Mouse (Mus musculus): ENCODE data around the gene Fndc3b.

The Fndc3b gene

DNA sequence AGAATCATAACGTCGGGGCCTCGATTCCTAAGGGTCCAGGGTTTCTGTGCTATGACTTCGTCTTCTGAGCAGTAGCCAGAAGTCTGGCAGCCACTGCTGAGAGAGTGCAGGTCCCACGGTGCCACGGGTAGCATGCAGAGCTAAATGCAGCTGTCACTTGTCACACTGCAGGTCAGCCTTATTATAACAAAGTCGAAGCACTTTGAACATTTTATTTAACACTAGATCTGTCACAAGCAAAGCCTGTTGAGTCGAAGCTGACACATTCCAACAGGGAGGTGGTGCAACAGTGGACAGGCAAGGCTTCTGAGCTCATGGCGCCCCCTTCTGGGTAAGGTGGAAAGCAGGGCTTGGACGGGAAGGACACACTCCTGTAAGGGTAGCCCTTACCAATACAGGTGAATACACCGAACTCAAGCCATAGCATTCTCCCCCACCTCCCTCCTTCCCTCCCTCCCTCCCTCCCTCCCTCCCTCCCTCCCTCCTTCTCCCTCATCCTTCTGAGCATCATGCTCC, 243.5 kb downstream of the Fndc3b start:
- in situ Hi-C loops (cut with MseI, MboI): no loop called here

DNA sequence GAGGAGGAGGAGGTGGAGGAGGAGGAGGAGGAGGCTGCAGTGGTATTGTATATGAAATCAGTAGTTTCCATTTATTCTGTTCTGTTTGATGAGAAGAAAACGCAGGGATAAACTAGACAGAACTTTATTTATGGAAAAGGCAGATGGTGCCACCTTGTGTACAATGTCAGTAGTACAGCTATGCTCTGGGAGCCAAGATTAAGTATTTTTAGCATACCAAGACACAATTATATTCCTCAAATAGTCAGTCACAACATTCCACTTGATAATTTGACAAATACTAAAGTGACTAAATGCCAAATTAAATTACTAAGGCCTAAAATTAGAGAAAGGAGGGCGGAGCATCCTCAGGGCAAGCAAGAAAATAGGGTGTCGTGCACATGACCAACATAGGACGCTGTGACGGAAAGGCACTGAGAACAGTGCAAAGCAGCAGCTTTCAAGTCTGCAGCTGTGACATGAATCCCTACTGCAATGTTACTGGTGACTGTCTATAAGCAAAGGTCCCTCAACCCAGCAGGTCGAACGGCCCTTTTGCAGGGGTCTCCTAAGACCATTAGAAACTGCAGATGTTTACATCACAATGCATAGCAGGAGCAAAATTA, 244.7 kb downstream of the Fndc3b start:
- in situ Hi-C loops (cut with MseI, MboI): no loop called here

DNA sequence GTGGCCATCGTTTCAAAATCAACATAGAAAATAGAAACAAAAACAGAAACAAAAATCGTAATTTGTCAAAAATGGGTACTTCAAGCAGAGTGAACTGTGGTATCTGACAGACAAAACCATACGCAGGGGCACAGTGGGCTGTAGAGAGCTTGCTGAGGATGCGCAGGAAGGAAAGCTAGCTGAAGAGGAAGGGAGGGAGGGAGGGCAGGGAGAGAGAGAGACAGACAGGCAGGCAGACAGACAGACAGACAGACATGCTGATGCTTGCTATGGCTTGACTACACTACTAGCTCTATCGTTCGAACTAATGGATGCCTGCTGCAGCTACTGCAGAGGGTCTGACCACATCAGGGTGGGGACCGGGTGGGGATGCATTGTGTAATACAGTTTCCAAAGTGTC, 247.7 kb downstream of the Fndc3b start:
- in situ Hi-C loops (cut with MseI, MboI): no loop called here

GRCm38 (mm10) chr3:27462934-27463333, 248.2 kb downstream of the Fndc3b start:
- in situ Hi-C loops (cut with MseI, MboI): no loop called here

GRCm38 (mm10) chr3:27462316-27462902, 248.7 kb downstream of the Fndc3b start:
- in situ Hi-C loops (cut with MseI, MboI): no loop called here

GRCm38 (mm10) chr3:27461861-27462260, 249.2 kb downstream of the Fndc3b start:
- in situ Hi-C loops (cut with MseI, MboI): no loop called here

- in situ Hi-C loops (cut with MseI, MboI): no loop called here
Measured at GRCm38 (mm10) chr3:27461037-27461436, 250.1 kb downstream of the Fndc3b start.

DNA sequence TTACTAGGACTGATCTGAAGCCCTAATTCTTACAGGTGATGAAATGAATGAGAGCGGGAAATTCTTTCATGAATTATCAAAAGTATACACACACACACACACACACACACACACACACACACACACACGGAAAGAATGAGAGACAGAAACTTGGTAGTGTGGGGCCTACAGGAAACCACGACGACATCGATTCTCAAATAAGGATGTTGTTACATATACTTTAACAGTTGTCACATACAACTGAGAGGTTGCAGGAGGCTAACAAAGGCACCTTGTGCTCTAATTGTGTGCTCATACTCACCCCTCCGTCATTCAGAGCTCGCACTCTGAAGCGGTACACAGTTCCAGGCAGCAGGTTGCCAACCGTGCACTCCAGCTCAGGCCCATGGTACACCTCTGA, 252.7 kb downstream of the Fndc3b start:
- in situ Hi-C loops (cut with MseI, MboI): no loop called here

DNA sequence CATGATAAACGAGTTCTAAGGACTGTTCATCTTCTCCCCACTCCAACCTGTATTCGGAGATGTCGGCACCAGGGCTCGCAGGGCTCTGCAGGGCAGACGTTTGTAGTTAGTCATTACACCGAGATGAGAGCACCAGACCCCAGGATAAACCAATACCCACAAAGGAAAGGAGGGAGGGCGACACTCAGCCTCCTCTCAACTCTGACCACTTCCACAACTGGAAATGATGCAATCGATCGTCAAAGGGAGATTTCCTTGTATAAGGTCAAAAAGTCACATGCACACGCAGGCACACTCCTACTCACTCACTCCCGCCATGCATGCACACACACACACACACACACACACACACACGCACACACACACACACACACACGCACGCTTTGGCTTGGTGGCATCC, 254.6 kb downstream of the Fndc3b start:
- in situ Hi-C loops (cut with MseI, MboI): no loop called here

DNA sequence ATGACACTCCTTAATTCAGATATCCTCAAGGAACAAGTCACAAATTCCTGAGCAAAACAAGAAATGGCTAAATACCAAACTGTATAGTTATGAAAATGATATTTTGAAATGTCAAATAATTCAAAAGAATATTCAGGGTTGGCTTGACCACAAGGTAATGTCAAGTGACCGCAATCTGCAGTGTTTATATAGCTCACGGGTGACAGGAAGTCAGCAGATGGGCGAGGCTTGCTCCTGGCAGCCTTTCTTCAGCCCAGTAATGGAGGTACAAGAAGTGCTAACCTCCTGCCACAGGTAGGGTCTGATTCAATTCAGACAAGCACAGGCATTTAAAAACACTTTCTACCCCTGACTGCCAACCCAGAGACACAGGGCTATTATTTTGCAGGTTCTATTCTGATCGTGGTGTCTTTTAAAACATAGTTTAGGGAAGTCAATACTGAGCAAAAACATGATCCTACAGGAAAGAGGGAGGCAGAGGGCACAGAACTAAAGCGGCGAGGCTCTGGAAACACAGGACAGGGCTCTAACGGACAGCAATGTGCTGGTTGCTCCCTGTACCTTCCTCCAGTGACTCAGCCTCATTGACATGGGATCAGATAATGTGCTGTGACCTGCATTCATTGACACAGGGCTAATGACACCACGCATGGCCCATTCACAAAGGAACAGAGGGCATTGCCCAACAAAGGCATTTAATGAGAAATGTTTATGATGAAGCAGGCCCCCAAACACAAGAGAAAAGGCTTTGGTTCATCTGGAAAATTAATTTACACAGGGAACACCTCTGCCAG, 256.5 kb downstream of the Fndc3b start:
- in situ Hi-C loops (cut with MseI, MboI): no loop called here

DNA sequence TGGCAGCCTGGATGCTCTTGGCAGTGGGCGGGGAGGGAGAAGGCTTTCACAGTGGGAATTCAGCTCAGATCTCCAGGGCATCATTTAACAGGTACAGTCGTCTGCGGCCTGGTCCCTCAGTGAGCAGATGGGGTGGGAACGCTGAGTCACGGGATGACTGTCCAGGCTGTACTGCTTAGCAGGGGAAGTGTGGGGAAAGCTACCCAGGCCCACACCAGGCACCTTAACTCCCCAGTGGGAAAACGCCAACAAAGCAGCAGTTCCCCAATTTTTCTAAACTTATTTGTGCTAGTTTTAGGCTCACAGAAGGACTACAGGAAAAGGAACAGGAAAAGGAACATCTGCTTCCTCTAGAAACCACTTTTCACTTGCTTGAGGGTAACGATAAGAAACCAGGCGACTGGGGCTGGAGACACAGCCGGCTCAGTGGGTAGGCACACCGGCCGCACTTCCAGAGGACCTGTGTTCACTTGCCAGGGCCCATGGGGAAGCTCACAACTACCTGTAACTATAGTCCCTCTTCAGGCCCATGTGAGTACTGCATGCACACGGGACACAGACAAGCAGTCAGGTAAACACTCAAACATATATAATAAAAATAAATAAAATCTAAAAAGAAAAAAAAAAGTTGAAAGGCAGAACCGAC, 257.5 kb downstream of the Fndc3b start:
- in situ Hi-C loops (cut with MseI, MboI): no loop called here

- in situ Hi-C loops (cut with MseI, MboI): no loop called here
Measured at GRCm38 (mm10) chr3:27449447-27449846, 261.7 kb downstream of the Fndc3b start.

DNA sequence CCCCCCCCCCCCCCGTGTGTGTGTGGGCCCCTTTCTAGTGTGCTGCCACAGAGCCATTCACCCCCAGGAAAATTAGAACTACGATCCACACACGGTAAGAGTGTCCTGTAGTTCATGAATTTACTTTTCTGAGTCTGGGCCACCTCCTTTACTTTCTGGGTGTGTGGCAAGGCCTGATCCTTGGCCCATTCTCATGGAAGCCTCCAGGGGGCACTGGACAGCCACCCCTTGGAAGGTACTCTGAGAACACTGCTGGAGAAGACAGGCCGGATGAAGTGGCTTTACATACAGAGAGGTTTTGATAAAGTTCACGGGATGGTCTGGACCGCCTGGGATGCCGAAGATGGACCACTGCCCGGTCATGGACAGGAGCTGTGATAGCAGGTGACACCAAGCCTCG, 262.7 kb downstream of the Fndc3b start:
- in situ Hi-C loops (cut with MseI, MboI): no loop called here

DNA sequence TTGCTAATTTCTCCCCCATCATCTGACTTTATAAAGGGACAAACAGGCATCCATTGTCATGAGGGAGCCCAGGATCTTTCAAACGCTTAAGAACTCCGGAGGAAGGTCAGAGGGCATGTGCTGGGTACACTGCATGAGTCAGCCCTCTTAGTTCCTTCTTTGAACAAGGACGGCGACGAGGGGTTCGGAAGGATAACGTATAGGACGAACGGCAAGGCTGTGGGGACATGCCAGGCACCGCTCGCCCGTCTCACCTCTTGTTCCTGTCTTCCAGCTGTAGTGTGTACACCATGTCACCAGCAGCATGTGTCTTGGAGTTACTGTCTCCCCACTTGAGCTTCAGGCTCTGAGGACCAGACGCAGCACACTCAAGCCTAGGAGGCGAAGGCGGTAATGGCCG, 271.4 kb downstream of the Fndc3b start:
- in situ Hi-C loops (cut with MseI, MboI): no loop called here

GRCm38 (mm10) chr3:27435096-27435620, 275.9 kb downstream of the Fndc3b start:
- in situ Hi-C loops (cut with MseI, MboI): no loop called here

DNA sequence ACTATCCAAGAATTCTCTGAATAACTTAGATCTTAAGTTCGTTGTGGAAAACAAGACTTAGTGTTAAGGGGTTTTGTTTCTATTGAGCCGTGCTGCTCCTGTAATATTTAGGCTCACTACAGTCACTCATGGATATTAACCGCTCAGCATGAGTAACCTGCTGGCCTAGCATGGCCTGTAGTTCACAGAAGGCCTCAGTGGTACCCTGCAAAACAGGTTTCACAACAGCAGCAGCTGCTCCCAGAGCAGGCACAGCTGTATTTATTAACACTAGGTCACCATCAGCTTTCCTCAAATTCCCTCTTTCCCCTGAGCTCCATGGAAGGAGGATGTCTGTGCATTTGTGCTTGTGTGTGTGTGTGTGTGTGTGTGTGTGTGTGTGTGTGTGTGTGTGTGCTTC, 278.1 kb downstream of the Fndc3b start:
- in situ Hi-C loops (cut with MseI, MboI): no loop called here

DNA sequence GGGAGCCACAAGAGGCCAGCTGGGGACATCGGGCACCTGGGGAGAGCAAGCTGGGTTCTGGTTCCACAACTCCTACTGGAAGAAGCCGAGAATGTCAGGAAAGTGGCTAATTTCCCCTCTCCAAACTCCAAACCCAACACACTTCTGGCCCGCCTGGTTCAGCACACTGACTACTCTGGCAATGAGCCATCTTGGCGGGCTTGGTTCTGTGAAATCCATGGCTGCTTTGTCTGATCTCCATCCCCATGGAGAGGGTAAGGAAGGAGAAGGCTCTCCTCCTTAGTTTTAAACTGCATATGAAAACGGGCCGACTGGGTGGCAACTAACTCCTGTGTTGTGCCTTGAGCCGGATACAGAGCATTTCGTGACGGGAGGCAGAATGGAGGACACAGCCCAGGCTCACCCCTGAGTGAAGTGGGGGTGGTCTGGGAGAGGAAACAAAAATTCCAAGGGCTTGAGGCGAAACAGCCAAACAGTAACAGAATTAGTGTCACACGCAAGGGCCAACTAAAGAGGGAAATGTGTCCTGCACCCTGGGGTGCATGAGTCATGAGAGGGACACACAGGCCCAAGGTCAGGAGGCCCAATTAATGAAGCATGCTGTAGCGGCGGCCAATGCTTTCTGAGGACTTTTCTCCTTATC, 280.4 kb downstream of the Fndc3b start:
- in situ Hi-C loops (cut with MseI, MboI): no loop called here

DNA sequence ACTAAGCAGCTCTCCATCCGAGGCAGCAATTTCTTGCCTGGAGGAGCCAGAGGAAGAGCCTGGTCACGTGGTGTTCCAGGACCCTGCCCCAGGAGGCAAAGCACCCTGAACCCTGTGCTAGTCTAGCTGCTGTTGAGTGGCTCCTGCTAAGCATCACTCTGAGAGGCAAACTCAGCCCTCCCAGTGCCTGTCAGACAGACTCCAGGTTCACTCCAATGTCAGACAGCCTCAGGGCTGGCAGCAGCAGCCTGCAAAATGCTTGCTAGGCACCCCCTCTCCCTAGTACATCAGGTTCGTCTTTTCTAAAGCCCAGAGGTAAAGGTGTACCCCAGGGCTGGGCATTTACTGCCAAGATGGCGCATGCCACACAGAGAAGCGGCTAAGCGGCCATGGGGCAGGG, 283.7 kb downstream of the Fndc3b start:
- in situ Hi-C loops (cut with MseI, MboI): no loop called here

- in situ Hi-C loops (cut with MseI, MboI): no loop called here
Measured at GRCm38 (mm10) chr3:27424049-27424667, 286.9 kb downstream of the Fndc3b start.

DNA sequence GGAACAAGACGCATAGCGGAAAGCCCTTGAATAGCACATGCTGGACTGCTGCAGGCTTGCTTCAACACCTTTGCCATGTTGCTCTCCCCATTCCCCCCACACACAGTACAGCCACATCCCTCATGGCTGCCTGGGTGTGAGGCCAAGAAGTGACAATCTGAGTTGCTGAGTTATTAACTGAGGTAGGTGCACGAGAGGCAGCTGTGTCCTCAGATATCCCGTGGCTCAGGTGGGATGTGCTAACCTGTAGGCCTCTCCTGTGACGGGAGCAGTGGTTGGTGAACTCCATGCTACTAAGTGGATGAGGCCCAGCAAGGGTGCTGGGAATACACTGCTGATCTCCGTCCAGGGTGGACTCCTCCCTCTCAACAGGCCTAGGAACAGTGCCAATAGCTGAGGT, 288.6 kb downstream of the Fndc3b start:
- in situ Hi-C loops (cut with MseI, MboI): no loop called here

GRCm38 (mm10) chr3:27421980-27422379, 289.1 kb downstream of the Fndc3b start:
- in situ Hi-C loops (cut with MseI, MboI): no loop called here
